Mouse (Mus musculus) spleen, adult 12 weeks (tissue): ENCODE data around the gene Mycn.

Experiments used
- DNase-seq: peaks from one replicate; pipeline ENCODE4 v3.0.0; 2022; ENCODE audit warnings: low spot score

The Mycn gene

GRCm38 (mm10) chr12:12924446-12924845 lies 17.3 kb downstream of the Mycn start:
- DNase-seq: no peak

- no peak for DNase-seq
Observed at GRCm38 (mm10) chr12:12920166-12921157, 21.3 kb downstream of the Mycn start.

GRCm38 (mm10) chr12:12916298-12916697 lies 25.4 kb downstream of the Mycn start:
- DNase-seq: no peak

- no peak for DNase-seq
Observed at GRCm38 (mm10) chr12:12910356-12910979, 31.2 kb downstream of the Mycn start.

- DNase-seq: no peak
Observed at GRCm38 (mm10) chr12:12909631-12910277, 32.0 kb downstream of the Mycn start.

- DNase-seq: no peak
Observed at GRCm38 (mm10) chr12:12906771-12907170, 34.9 kb downstream of the Mycn start.

- DNase-seq: no peak
Observed at GRCm38 (mm10) chr12:12906321-12906720, 35.4 kb downstream of the Mycn start.

- no peak for DNase-seq
Observed at GRCm38 (mm10) chr12:12905117-12905516, 36.6 kb downstream of the Mycn start.

- no peak for DNase-seq
Observed at GRCm38 (mm10) chr12:12904512-12904953, 37.2 kb downstream of the Mycn start.

- no peak for DNase-seq
Observed at GRCm38 (mm10) chr12:12904086-12904485, 37.6 kb downstream of the Mycn start.

GRCm38 (mm10) chr12:12902403-12902802 lies 39.3 kb downstream of the Mycn start:
- DNase-seq: no peak

GRCm38 (mm10) chr12:12898356-12899126 lies 43.2 kb downstream of the Mycn start:
- DNase-seq: no peak

- DNase-seq: no peak
Observed at GRCm38 (mm10) chr12:12893986-12894385, 47.7 kb downstream of the Mycn start.

- DNase-seq: no peak
Observed at GRCm38 (mm10) chr12:12886191-12886889, 55.4 kb downstream of the Mycn start.
